Mouse (Mus musculus) limb, embryonic 13.5 days (tissue): ENCODE results near the gene Ank3. TPM values are rescaled to one million over a fixed set of nuclear protein-coding genes. Genes with fewer than 3 reads are reported as not detected.
"Not testable (repeated sequence)": the region's sequence is repeated elsewhere in the genome, so short reads cannot be mapped to it uniquely, and the experiment has no call there.

ENCODE experiments used
- ATAC-seq: fragments of 200-750 bp; cut with Nextera tagmentation; 2 replicates; pipeline ENCODE4 v1.8.0; 2017; ENCODE audit warnings: low read depth, moderate number of reproducible peaks, moderate TSS enrichment; ENCODE audit not compliant: low FRiP score
- H3K27ac ChIP-seq: fragments of 300-500 bp; sonication (generic); 2 replicates; pipeline ENCODE4 v1.5.1; 2015; ENCODE audit warnings: inconsistent platforms, mild to moderate bottlenecking, moderate library complexity
- H3K27me3 ChIP-seq: fragments of 300-500 bp; sonication (generic); 2 replicates; pipeline ENCODE4 v1.6.1; 2015; ENCODE audit warnings: mild to moderate bottlenecking, inconsistent platforms
- H3K36me3 ChIP-seq: fragments of 300-500 bp; sonication (generic); 2 replicates; pipeline ENCODE4 v1.6.1; 2015; ENCODE audit warnings: inconsistent platforms, mild to moderate bottlenecking, moderate library complexity
- H3K4me1 ChIP-seq: fragments of 300-500 bp; sonication (generic); 2 replicates; pipeline ENCODE4 v1.6.1; 2015; ENCODE audit warnings: inconsistent platforms
- H3K4me2 ChIP-seq: fragments of 300-500 bp; sonication (generic); replicated peaks from 2 replicates; pipeline ENCODE4 v1.6.1; 2015; ENCODE audit warnings: inconsistent platforms, mild to moderate bottlenecking, moderate library complexity
- H3K4me3 ChIP-seq: fragments of 300-500 bp; sonication (generic); 2 replicates; pipeline ENCODE4 v1.5.1; 2015; ENCODE audit warnings: moderate library complexity, mild to moderate bottlenecking, inconsistent platforms
- H3K9ac ChIP-seq: fragments of 300-500 bp; sonication (generic); 2 replicates; pipeline ENCODE4 v1.6.1; 2015; ENCODE audit warnings: mild to moderate bottlenecking, inconsistent platforms
- H3K9me3 ChIP-seq: fragments of 300-500 bp; sonication (generic); 2 replicates; pipeline ENCODE4 v1.6.1; 2016; ENCODE audit warnings: inconsistent platforms
- WGBS: fragments of 180-500 bp; shearing (Covaris S2); methylation state at CpG from one replicate; pipeline ENCODE4 v1.1.7; 2015; 5-methylcytosine and 5-hydroxymethylcytosine counted together
- polyA plus RNA-seq: library from polyadenylated mRNA; unstranded; fragments of >200 nt; fragmentation: Nextera tagmentation; extraction: Ambion mirVana; gene quantifications from 2 replicates; pipeline ENCODE4 v1.2.1, GENCODE M21; 2015

The Ank3 gene
- 26.2 and 28.0 TPM in 2 replicates for polyA plus RNA-seq

- peak; percentile 64; the same call in 1 of the 2 replicates for ATAC-seq
- Histone ChIP-seq H3K27me3 (peaks cover 72% of the 10 kb centered on the region), H3K27ac (no peak within 1 kb of the TSS), H3K4me3 (peak within 1 kb of the TSS; percentile 73), H3K4me1 (peaks cover 26% of the 10 kb centered on the region), H3K4me2 (peak within 1 kb of the TSS; percentile 100), H3K9me3 (no peaks in the 10 kb centered on the region), H3K9ac (peak within 1 kb of the TSS; percentile 71), H3K36me3 (no peaks in the 10 kb centered on the region)
- under 1% methylated on average over 71 of the region's 77 CpGs for WGBS
These were observed at the start of gene Ank3 for GRCm38 (mm10) chr10:69398763-69399590. TSS of gene Ank3 (plus strand) at chr10:69398773.

GRCm38 (mm10) chr10:69351071-69351841 is 47.3 kb upstream of the Ank3 start:
- Histone ChIP-seq H3K27ac (peak overlapping the region; percentile 89), H3K36me3 (peaks cover 44% of the 10 kb centered on the region), H3K9me3 (no peaks in the 10 kb centered on the region), H3K4me2 (peak overlapping the region; percentile 85), H3K27me3 (no peaks in the 10 kb centered on the region), H3K4me1 (peaks cover 51% of the 10 kb centered on the region), H3K9ac (peak overlapping the region; percentile 86), H3K4me3 (peak overlapping the region; percentile 73)
- WGBS = 13% methylated on average over 12 of the region's 12 CpGs
- ATAC-seq = peak; percentile 37; the same call in 1 of the 2 replicates

- Histone ChIP-seq H3K9ac (peak overlapping the region; percentile 86), H3K4me2 (peak overlapping the region; percentile 85), H3K4me1 (peaks cover 48% of the 10 kb centered on the region), H3K9me3 (no peaks in the 10 kb centered on the region), H3K4me3 (peak overlapping the region; percentile 73), H3K27ac (peak overlapping the region; percentile 89), H3K36me3 (peaks cover 39% of the 10 kb centered on the region), H3K27me3 (no peaks in the 10 kb centered on the region)
- 1% methylated on average over 11 of the region's 11 CpGs for WGBS
- no peak for ATAC-seq
These were observed 46.7 kb upstream of the Ank3 start for GRCm38 (mm10) chr10:69351842-69352211.

- ATAC-seq = peak; percentile 96
- no peaks in the 10 kb centered on the region for H3K9me3 ChIP-seq
- H3K4me2 ChIP-seq = peak within 1 kb of the TSS; percentile 85
- H3K27ac ChIP-seq = peak within 1 kb of the TSS; percentile 89
- no peaks in the 10 kb centered on the region for H3K27me3 ChIP-seq
- peak within 1 kb of the TSS; percentile 86 for H3K9ac ChIP-seq
- peaks cover 42% of the 10 kb centered on the region for H3K4me1 ChIP-seq
- WGBS = under 1% methylated on average over 51 of the region's 51 CpGs
- peaks cover 33% of the 10 kb centered on the region for H3K36me3 ChIP-seq
- peak within 1 kb of the TSS; percentile 73 for H3K4me3 ChIP-seq
These were observed 46.1 kb upstream of the Ank3 start, which contains the start of gene Cdk1 for GRCm38 (mm10) chr10:69352212-69353085. TSS of gene Cdk1 (minus strand) at chr10:69352938.

- 33% methylated on average over 5 of the region's 5 CpGs for WGBS
- peaks cover 35% of the 10 kb centered on the region for H3K4me1 ChIP-seq
- H3K4me3 ChIP-seq = peak overlapping the region; percentile 73; the same call in 1 of the 2 replicates
- H3K36me3 ChIP-seq = peaks cover 27% of the 10 kb centered on the region
- H3K27me3 ChIP-seq, H3K27ac ChIP-seq, H3K9me3 ChIP-seq, ATAC-seq, H3K9ac ChIP-seq: not testable (repeated sequence)
- H3K4me2 ChIP-seq = peak overlapping the region; percentile 85
These were observed 45.5 kb upstream of the Ank3 start for GRCm38 (mm10) chr10:69353086-69353479.

- Histone ChIP-seq H3K9me3 (no peaks in the 10 kb centered on the region), H3K4me2 (no peak overlapping the region), H3K27ac (no peak overlapping the region), H3K36me3 (no peaks in the 10 kb centered on the region), H3K4me3 (no peak overlapping the region), H3K4me1 (no peaks in the 10 kb centered on the region), H3K27me3 (no peaks in the 10 kb centered on the region), H3K9ac (no peak overlapping the region)
- ATAC-seq = no peak
- 93% methylated on average over 1 of the region's 1 CpGs for WGBS
These were observed 38.9 kb upstream of the Ank3 start for GRCm38 (mm10) chr10:69359666-69360065.

GRCm38 (mm10) chr10:69366208-69366607 is 32.4 kb upstream of the Ank3 start:
- no peak overlapping the region for H3K27ac ChIP-seq
- no peak overlapping the region for H3K4me3 ChIP-seq
- H3K36me3 ChIP-seq = no peaks in the 10 kb centered on the region
- no peak overlapping the region; the same call in 1 of the 2 replicates for H3K9ac ChIP-seq
- WGBS = 78% methylated on average over 11 of the region's 11 CpGs
- no peak for ATAC-seq
- H3K27me3 ChIP-seq = no peaks in the 10 kb centered on the region
- H3K4me2 ChIP-seq = no peak overlapping the region
- no peaks in the 10 kb centered on the region for H3K9me3 ChIP-seq
- 0 out of 2 replicates have a peak, but pooled peaks cover 5% of the 10 kb centered on the region for H3K4me1 ChIP-seq

- no peak overlapping the region for H3K9ac ChIP-seq
- H3K27me3 ChIP-seq = no peaks in the 10 kb centered on the region
- 84% methylated on average over 13 of the region's 13 CpGs for WGBS
- no peak overlapping the region for H3K4me3 ChIP-seq
- no peak for ATAC-seq
- no peak overlapping the region for H3K4me2 ChIP-seq
- no peaks in the 10 kb centered on the region for H3K36me3 ChIP-seq
- no peaks in the 10 kb centered on the region for H3K9me3 ChIP-seq
- 0 out of 2 replicates have a peak, but pooled peaks cover 5% of the 10 kb centered on the region for H3K4me1 ChIP-seq
- H3K27ac ChIP-seq = no peak overlapping the region
These were observed 31.6 kb upstream of the Ank3 start for GRCm38 (mm10) chr10:69366877-69367387.

- no peaks in the 10 kb centered on the region for H3K36me3 ChIP-seq
- H3K4me1 ChIP-seq = 0 out of 2 replicates have a peak, but pooled peaks cover 5% of the 10 kb centered on the region
- no peak overlapping the region for H3K9ac ChIP-seq
- no peak for ATAC-seq
- no peak overlapping the region for H3K4me2 ChIP-seq
- H3K4me3 ChIP-seq = no peak overlapping the region
- no peaks in the 10 kb centered on the region for H3K27me3 ChIP-seq
- WGBS = 77% methylated on average over 6 of the region's 6 CpGs
- H3K27ac ChIP-seq = no peak overlapping the region
- no peaks in the 10 kb centered on the region for H3K9me3 ChIP-seq
These were observed 29.3 kb upstream of the Ank3 start for GRCm38 (mm10) chr10:69369321-69369720.

- Histone ChIP-seq H3K4me1 (0 out of 2 replicates have a peak, but pooled peaks cover 5% of the 10 kb centered on the region), H3K9me3 (no peaks in the 10 kb centered on the region), H3K4me2 (no peak overlapping the region), H3K27ac (no peak overlapping the region), H3K27me3 (no peaks in the 10 kb centered on the region), H3K9ac (no peak overlapping the region), H3K4me3 (no peak overlapping the region), H3K36me3 (no peaks in the 10 kb centered on the region)
- 15% methylated on average over 10 of the region's 10 CpGs for WGBS
- no peak for ATAC-seq
These were observed 27.1 kb upstream of the Ank3 start for GRCm38 (mm10) chr10:69371441-69371840.

GRCm38 (mm10) chr10:69372061-69372460 is 26.5 kb upstream of the Ank3 start:
- WGBS = 74% methylated on average over 14 of the region's 14 CpGs
- H3K4me3 ChIP-seq = no peak overlapping the region
- H3K4me1 ChIP-seq = 0 out of 2 replicates have a peak, but pooled peaks cover 5% of the 10 kb centered on the region
- no peaks in the 10 kb centered on the region for H3K9me3 ChIP-seq
- H3K27ac ChIP-seq = no peak overlapping the region
- no peak overlapping the region for H3K4me2 ChIP-seq
- no peaks in the 10 kb centered on the region for H3K27me3 ChIP-seq
- H3K36me3 ChIP-seq = no peaks in the 10 kb centered on the region
- ATAC-seq = no peak
- H3K9ac ChIP-seq = no peak overlapping the region
